Mouse (Mus musculus) cerebellum, adult 2 months (tissue): Measurements from ENCODE around the gene Slc15a1.

Source experiments
- CTCF ChIP-seq: fragments of 200-500 bp; IDR thresholded peaks from 2 replicates; pipeline ENCODE4 v1.5.1; 2011; ENCODE audit warnings: low read depth, mild to moderate bottlenecking, control low read depth, low read length, moderate library complexity, borderline replicate concordance; ENCODE audit not compliant: insufficient read depth
- POLR2A ChIP-seq: fragments of 200-500 bp; IDR thresholded peaks from 2 replicates; pipeline ENCODE4 v1.6.1; 2011; ENCODE audit warnings: low read length, control low read depth, borderline replicate concordance; ENCODE audit not compliant: insufficient read depth

DNA sequence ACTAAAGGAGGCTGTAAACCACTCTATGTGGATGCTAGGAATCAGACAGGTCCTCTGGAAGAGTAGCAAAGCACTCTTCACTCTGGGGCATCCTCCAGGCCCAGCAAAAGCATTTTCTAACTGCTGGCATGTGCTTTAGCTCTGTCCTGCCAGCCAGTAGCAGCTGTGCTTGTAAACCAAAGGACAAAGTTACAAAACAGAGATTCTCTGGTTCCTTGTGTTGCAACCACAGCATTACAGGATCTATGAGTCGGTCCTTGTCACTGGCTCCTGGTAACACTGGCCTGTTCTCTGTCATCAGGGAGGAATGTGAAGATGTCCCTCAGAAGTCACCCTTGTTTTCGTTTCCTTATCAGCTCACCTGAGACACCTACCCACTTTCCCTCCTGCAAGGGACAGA lies 4.5 kb downstream of the Slc15a1 start:
- TF ChIP-seq CTCF (no peak), POLR2A (no peak)
